Mouse (Mus musculus): ENCODE measurements around the gene Gng12.
"Not testable (repeated sequence)": the region's sequence is repeated elsewhere in the genome, so short reads cannot be mapped to it uniquely, and the experiment has no call there.

The Gng12 gene

DNA sequence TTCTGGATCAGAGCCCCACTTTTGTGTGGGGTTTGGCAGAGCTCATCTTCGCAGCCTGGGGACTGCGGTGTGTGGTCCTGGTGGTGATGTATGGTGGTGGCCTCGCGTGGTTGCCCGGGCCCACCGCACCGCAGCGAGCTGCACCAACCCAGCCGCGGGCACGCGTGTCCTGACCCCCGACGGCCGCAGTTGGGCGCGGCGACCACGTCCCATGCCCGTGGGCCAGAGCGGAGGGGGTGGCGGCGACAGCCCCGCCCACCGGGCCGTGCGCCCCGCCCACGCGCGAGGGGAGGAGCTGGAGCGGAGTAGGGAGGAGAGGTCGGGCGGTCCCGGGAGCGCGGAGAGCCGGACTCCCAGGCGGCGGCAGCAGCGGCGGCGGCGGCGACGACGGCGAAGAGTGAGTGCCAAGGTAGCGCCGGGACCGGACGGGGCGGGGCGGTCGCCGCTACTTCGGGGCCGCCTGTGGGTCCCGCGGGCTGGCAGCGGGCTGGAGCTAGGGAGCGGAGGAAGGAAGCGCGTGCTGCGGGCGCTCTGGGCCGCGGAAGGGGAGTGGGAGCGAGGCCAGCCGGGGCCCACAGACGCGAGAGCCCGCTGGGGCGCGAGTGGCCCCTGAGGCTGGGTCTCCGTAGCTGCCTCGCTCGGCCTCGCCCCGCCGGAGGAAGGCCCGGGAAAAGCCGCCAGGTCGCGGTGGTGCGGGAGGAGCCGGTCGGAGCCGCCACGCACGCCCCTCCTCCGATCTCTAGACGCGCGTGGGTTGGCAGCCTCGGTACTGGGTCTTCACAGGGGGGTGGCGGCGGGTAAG is at the start of gene Gng12:
Gene Gng12, plus strand, starts transcription at position 279 of the 802 bp plus-strand sequence.
- in situ Hi-C loops (cut with MboI, MseI) = no loop called here

DNA sequence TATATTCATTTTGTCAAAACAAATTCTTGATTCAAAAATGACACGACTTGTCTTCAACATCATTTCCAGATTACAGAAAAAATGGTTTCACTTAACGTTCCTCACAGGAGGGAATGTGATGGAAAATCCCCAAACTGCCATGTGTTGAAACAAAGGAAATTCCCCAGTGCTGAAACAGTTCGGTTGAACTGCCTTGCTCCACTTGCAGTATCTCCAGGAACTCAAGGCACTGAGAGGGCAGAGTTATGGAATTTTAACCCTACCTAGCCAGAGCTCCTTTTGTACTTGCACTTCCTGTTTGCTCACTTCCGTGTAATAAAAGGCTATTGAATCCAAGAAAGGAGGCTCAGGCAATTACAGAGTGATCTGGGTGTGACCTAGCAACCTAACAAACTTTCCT is 47.3 kb upstream of the Gng12 start:
- in situ Hi-C loops (cut with MboI, MseI) = loop anchor here (5.0 kb wide), 1 partner anchor 308 kb away; no protein-coding TSS in a partner anchor

DNA sequence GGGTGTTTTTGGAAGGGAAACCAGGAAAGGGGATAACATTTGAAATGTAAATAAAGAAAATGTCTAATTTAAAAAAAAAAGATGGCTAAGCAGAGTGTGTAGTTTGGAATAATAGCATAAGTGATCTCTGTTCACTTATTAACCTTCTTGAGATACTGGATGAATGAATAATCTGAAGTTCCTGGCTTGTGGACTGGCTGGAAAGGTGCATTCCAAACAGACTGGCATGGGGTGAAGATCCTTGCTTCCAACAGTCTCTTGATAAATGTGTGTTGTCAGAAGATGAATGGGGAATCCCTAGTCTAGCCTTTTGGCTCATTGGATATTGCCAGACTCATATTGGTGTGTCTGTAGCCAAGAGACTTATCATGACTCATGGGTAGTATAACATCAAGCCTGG is 40.0 kb upstream of the Gng12 start:
- in situ Hi-C loops (cut with MboI, MseI) = no loop called here

DNA sequence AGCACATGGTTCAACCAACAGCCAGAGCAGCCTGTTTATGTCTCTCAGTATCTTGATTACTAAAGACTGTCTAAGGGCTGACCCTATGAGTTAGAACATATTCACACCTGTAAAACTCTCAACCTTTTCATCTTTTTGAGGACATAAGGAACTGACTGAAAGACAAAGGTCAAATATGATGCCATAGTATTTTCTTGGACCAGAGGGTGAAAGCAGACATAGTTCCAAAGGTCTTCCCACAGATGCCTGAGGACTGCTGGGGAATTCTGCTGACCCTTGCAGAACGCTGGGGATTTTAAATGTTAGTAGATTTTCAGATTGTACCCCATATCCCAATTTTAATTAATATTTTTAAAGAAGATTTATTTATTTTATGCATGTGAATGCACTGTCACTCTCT is 37.8 kb upstream of the Gng12 start:
- in situ Hi-C loops (cut with MboI, MseI) = no loop called here

DNA sequence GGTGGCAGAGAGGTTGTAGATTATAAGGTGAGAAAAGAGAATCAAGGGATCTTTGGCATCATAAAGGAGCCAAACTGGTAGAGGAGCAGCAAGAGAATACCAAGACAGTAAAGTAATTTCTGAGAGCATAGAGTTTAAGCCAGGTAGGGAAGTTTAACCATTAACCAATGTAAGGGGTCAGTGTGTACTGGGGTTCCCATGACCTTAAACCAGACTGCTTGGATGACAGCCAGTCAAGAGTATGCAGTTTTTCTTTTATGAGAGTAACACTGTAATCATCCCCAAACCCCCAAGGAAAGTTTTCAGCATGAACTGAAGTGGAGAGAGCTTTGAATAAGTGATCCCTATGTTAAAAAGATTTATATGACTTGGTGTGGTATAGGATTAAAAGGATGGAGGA is 36.8 kb upstream of the Gng12 start:
- in situ Hi-C loops (cut with MboI, MseI) = no loop called here

DNA sequence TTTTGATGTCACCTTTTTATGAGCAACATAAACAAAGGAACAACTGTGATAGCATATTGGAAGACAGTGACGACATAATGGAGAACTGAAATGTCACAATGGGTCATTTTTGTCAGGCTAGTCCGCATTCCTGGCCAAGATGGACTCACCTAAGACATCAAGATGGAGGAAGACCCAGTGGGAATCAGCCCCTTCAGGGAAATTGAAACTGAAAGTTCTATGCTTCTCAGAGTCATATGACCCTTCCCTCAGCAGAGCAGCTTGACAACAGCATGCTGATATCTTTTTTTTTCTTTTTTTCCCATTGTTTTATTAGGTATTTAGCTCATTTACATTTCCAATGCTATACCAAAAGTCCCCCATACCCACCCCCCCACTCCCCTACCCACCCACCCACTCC is 31.7 kb upstream of the Gng12 start:
- in situ Hi-C loops (cut with MboI, MseI) = no loop called here

DNA sequence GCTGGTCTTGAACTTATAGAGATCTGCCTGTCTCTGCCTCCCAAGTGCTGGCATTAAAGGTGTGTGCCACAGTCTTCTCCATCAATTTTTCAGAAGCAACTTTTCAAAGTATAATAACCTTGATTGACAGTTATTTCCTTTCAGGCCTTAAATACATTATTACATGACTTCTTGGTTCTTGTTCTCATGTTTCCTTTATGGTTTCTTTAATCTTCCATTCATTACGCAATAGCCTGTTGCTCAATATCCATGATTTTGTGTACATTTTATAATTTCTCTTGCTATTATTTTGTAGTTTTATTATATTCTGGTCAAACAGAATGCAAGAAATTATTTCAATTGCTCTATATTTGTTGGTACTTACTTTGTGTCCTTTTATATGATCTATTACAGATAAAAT is 29.9 kb upstream of the Gng12 start:
- in situ Hi-C loops (cut with MboI, MseI) = no loop called here

DNA sequence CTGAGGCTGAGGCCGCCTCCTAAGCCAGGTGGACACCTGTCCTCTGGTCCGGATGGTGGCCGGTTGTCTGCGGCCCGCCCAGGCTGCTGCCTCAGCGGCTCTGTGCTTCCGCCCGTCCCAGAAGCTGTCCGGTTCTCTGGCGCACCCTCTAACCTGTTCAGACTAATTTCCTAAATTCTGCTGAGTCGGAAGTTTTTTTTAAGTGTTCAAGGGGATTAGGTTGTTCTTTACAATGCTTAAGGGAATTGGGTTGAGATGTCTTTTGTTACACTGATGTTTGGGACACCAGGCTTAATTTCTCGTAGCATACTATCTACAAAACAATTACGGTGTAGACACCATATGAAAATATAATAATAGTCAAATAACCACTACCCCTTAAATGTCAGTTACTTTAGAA is 19.1 kb upstream of the Gng12 start:
- in situ Hi-C loops (cut with MboI, MseI) = not testable (repeated sequence)

DNA sequence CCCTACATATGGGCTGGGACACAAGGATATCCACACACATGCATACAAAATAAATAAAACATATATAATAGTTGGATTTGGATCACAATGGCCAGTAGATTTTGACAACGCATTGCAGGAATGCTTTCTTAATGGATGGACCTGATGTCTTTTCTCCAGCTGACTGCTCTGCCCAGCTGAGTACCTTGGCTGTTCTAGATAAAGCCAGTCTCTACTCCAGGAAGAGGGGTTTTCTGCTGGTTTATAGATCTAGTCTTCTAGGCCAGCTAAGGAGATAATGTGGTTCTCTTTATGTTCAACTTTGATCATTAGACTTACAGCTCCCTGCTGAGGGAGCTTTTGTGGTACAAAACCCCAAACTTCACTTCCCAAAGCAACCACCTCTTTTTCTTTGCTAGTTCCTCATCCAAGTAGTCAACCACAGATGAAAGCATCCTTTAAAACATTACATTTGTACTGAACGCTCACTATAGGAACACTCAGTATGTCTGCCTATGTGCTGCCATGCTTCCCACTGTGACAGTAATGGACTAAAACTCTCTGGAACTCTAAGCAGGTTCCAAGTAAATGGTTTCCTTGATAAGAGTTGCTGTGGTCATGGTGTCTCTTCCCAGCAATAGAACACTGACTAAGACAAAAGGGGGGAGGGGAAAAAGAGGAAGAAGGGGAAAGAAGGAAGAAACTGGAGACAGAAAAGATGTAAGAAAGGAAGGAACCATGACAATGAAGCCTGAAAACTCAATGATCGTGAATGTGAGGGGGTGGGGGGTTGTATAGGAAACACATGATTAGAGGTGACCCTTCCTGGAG is 5.6 kb upstream of the Gng12 start:
- in situ Hi-C loops (cut with MboI, MseI) = no loop called here

DNA sequence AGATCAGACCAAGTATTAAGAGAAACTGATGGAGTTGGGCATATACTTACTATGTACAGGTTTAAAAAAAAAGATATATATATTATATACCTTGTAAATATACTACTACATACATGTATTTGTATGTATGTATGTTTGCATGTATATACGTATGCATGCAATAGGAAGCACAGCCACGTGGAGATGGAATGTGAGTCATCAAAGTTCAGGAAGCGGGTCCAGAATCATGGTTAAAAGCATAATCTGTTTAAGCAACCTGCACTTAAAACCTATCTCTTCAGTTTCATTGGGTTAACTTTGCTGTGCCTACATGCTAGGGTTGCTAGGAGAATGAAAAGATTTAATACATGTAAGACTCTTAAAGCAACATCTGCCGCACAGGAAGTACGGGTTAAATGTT is 2.2 kb upstream of the Gng12 start:
- in situ Hi-C loops (cut with MboI, MseI) = no loop called here

DNA sequence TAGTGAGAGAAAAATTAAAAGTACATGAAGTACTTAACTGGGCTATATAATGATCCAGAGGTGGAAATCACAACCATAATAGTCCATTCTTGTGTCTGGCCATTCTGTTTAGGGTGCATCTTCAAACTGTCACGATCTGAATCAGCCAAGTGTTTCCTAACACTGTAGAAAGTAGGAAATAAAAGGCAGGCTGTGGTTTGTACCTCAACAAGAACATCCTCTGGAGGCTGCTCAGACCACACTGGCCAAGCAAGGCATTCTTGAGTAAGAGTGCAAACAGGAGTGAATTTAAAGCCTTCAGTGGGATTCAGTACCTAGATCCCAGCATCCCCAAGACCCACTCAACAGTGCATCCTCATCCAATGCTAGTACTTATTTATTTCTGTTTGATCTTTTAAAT is 1.2 kb upstream of the Gng12 start:
- in situ Hi-C loops (cut with MboI, MseI) = no loop called here

DNA sequence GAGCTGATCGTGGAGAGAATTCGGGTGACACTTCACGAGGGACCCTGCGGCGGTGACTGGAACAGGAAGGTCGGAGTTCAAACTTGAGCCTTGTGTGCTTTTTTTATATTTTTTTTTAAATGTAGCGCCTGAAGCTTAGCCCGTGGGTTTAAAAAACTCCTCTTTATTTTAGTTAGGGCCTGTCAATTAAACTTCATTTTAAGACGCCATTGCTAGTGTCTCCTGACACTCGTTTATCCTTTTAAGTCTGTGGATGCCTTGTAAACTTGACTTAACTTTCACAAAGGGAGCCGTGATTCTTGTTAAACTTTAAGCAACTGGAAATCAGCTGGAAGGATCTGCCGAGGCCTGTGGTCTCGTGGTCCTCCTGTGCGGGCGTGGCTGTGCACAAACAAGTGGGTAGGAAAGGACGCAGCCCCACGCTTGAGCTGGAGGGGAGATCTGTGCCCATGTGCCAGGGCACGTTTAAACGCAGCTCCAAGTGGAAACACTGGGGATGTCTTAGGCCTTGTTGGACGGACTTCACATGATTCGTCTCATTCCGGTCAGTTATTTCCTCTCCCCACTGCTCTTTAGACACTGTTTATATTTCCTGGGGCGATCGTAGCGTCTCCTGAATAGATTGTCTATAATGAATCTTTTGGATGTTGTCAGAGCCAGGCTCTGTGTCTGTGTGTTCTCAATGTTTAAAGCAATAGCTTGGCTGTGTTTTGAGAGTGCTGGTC is 886 bp downstream of the Gng12 start:
- in situ Hi-C loops (cut with MboI, MseI) = no loop called here

DNA sequence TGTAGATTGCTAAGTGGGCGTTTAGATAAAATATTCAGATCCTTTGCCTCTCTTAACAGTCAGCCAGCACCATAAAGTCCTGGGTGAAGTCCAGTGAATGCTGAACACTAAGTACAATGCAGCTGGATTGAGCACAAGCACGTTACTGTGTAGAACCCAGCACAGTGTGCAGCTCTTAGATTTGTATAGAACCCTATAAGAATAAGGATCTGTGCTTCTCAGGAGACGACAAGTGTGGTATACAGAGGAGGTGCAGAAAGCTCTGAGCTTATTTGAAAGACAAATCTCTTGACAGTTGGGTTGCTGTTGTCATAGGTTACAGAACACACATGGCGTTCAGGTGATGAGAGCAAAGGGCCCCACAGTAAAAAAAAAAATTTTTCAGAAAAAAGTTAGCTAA is 1.8 kb downstream of the Gng12 start:
- in situ Hi-C loops (cut with MboI, MseI) = no loop called here

DNA sequence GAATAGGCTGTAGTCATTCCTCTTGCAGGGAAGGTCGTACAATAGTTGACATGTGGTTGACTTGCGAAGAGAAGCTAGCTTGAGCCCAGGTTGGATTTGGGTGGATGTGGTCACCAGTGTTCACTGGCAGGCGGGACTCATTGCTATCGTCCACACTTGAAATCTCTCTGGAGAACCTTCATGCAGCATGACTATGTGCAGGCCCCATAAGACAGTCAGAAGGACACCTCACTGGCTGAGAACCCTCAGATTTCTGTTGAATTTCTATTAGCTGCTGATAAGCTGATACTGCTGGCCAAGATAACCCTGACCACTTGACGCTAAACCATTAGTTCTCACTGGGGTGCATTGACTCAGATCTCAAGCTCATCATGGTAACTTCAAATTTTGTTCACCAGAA is 5.7 kb downstream of the Gng12 start:
- in situ Hi-C loops (cut with MboI, MseI) = no loop called here

DNA sequence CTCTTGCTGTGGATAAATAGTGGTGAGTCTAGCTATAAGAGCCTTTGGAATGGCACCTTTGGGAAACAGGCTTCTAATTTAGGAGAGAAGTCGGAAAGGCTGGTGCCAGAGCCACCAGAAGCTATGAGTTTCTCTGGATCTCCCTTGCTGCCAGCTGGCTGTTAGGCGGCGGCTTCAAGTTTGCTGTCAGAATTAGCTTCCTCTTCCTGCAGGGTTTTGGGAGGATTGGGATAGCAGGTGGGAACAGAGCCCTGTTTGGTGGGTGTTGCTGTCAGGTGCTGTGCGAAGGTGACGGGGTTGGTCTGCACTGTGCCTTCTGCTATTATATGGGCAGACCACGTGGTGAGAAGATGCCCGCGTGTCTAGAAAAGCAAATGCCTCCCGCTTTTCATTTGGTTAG is 7.0 kb downstream of the Gng12 start:
- in situ Hi-C loops (cut with MboI, MseI) = no loop called here

DNA sequence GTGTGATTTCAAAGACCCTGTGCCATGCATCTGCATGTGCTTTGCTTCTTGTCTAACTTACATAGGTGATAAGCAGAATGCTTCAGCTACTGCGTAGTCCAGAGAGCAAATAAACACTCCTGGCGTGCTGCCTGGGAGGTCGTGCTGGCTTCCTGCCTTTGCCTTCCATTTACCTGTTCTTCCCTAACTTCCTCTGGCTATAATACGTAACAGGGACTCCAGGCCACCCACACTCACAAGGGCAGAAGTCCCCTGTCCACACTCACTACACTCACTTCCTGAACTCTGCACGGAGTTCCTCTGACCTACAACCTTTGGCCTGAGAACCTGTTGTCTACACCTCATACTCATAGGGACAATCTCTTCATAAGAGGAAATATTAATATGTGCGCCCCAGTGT is 7.5 kb downstream of the Gng12 start:
- in situ Hi-C loops (cut with MboI, MseI) = no loop called here

DNA sequence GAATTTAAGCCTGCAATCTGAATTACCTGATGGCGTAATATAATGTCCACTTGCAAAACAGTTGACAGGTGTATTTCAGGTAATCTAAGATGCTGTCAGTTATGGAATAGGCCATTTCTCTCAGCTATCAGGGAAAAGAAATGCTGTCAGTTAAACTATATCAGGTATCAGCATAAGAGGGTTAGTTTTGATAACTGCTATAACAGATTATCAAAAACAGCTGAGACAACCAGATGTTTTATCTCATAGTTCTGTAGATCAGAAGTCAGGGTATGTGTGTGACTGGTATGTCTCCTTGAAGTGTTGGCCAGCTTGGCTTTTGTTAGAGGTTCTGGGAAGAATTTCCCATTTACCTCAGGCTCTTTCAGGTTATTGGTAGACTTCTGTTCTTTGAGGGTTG is 10.0 kb downstream of the Gng12 start:
- in situ Hi-C loops (cut with MboI, MseI) = no loop called here

DNA sequence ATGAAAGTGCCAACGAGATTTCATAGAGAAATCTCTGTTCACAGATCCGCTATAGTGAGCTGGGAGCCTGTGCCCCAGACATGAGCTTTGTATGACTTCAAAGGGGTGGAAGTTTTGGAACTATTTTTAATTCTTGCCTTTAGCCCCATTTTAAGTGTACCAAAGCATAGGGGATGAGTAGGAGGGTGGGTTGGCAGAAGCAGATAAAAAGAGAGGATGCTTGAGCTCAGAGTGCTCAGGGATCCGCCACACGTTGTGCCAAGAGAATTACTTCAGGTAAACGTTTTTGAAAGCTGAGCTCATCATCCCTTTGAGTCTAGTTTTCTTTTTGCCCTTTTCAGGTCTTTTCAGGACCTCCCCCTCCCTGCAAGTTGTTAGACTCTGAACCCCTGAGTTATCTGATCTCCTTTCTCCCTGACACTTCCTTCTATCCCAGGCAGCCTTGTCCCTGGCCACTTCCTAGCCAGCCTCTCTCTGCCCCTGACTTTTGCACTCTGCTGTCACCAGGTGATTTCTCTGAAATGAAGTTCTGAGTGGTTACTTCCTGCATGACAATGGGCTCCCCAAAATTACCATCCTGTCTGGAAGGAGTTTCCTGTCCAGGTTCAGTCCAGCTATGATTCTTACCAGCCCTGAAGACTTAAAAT is 12.3 kb downstream of the Gng12 start:
- in situ Hi-C loops (cut with MboI, MseI) = no loop called here

DNA sequence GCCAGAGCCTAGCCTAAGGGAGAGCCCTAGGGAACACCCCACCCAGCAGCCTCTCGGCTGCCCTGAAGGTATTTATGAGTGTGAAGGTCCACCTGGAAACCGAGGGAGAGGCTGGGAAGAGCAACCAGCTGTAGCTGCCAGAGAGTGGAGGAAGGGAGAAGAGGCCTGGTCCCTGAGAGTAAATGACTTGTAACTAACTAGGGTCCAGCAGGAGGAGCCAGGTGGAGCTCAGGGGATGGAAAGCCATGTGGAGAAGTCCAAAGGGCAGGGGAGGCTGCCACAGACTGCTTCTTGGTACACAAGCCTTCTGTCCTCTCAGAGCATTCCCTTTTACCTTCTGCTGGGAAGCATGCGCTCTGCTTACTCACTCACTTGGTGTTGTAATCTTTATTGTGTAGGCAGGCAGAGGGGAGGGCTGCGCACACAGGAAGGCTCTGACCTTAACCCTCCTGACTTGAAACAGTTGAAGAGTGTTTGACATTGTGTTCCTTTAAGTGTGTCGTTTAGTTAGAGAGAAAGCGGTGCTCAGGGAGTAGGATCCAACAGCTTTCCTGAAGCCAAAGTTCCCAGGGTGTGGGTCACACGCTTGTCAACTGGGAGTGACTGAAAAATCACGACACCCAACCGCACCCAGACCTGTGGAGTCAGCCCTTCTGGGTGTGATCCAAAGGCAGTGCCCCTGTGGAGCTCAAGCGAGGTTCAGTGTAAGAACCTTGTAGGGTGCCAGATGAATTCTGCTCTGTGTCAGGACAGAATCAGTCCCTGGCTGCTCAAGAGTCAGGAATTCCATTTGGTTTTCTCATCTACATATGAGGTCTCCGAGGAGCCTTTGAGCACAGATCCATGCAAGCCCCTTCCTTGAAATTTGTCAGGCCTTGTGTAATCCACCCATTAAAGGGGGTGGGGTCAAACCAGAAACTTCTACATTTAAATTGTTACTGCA is 14.6 kb downstream of the Gng12 start:
- in situ Hi-C loops (cut with MboI, MseI) = no loop called here

DNA sequence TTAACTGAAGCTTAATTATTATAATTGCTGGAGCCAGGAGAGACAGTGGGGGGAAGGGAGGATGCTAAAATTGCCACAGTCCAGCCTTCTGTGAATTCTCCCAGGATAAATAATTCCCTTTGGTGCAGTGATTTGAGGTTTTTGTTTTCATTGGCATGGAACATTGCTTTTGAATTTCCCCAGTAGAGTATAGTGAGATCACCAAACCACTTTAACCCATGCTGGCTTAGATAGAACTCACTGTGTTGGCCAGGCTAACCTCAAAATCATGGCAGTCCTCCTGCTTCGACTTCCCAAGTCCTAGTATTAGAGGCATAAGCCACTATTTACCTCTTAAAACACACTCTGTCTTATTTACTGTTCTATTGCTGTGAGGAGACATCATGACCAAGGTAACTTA is 17.2 kb downstream of the Gng12 start:
- in situ Hi-C loops (cut with MboI, MseI) = no loop called here

DNA sequence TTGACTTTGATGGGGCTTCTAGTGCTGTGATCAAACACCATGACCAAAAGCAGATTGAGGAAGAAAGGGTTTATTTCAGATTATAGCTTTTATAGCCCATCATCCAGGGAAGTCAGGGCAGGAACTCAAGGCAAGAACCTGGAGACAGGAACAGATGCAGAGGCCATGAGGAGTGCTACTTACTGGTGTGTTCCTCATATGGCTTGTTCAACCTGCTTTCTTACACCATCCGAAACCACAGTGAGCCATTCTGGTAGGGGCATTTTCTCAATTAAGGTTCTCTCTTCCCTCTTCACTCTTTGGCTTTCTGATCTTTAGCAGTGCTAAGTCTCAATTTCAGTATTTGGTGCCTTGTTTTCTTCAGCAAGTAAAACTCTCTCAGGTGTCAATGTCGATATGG is 19.4 kb downstream of the Gng12 start:
- in situ Hi-C loops (cut with MboI, MseI) = no loop called here
